Mouse (Mus musculus): ENCODE data around the gene Renbp.
A peak's percentile ranks its signal among the peaks of the same experiment; 100 is the strongest.

The Renbp gene

DNA sequence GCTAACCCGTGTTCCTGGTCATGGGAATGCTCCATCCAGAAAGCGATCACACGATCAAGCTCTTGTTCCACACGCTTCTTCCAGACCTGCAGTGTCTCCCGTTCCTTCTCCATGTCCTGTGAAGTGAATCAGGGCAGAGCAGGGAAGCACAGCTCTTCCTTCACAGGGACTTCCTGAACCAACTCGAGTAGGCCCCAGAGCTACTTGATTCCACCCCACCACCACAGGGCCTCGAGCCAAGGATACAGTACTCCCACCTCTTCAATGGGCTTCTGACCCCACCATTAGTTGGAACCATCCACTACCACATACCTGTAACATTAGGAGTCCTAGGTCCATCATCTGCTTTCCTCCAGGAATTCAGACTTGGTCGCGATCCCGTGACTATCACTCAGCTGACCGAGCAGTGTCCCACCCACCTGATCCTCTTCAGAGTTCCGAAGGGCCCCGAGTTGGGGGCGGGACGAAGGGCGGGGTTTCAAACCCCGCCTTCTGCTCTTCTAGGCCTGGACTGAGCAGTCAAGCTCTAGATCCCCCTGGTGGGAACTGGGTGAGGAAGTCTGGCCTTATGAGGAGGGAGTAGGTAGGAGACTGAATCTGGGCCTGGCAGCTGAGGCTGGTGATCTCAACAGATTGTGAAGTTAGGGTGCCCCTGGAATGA lies at the start of gene Renbp:
Renbp (minus strand) TSS at position 449 of the 661 bp plus-strand sequence.
- DNase-seq (ENCODE audit: low spot score), result peak; percentile 61

DNA sequence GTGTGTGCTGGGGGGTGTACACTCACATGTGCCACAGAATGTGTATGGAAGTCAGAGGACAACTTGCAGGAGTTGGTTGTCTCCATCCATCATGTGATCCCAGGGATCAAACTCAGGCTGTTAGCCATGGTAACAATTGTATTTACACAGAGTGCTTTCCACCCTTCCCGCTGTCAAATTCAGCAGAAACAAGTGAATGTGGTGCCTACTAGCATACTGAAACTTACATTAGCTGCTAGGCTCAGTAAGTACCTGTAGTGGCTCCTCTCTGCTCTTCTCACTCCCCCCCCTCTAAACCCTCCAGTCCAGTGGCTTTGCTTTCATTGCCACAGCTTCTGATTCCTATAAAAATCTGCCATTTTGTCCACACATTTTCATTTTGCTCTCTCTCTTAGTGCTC lies 47.1 kb upstream of the Renbp start:
- no peak for DNase-seq (ENCODE audit: low spot score)

DNA sequence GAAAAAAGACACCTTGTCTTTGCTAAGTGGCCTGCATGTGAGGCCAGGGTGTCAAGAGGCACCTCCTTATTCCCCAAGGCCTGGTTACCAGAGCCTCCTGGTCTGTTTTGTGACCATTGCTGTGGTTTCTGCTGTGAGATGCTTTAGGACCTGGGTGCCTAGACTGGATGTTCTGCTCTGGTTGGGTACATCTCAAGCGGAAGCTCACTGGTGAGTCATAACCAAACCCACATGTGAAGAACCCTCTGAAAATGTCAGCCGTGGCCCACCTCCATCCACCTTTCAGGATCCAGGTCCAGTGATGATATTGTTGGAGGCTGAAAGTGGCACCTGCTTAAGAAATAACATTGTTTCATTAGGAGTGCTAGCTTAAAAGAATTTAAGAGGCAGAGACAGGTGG lies 45.6 kb upstream of the Renbp start:
- DNase-seq (ENCODE audit: low spot score), result no peak

DNA sequence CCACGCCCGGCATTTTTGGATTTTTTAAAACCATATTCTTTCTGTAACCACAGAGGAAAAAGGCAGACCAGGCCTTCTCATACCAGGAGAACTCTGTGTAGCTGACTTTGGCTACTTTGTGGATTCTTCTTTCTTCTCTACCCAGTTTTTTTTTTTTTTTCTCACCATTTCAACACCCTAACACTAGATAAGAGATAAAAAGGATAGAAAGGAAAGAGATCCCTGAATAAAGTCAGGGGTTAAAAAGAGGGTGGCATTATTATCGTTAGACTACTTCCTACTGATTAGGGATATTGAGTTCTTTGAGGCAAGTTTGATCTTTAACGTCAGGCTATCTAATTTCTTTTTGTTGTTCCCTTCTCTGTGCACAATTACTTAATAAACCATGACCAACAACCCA lies 42.1 kb upstream of the Renbp start:
- DNase-seq (ENCODE audit: low spot score), result no peak

DNA sequence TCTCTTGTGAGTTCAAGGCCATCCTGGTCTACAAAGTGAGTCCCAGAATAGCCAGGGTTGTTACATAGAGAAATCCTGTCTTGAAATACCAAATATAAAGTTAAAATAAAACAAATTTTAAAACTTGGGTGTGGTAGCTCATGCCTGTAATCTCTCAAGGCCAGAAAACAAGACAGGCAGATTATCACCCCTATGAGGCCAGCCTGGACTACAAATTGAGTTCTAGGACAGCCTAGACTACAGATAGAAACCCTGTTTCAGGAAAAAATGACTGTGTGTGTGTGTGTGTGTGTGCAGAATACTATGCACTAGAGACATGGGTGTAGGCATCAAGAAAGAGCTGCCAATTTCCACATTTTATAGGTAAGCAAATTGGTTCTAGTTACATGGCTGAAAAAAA lies 40.1 kb upstream of the Renbp start:
- DNase-seq (ENCODE audit: low spot score), result no peak

DNA sequence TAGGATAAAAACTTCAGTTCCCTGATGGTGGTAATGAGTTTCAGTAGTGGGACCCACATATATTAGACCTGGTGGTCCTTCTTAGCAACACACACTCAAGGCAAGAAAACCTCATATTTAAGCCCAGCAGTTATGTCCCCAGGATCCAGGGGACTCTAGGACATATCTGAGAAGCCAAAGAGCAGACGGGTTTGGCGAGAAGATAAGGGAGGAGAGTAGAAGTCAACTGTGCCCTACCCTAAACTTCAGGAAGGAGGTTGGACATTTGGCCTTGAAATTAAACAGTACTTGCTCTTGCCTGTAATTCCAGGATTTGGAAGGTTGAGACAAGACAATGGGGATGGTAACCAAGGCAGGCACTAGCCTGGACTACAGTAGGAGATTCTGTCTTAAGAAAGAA lies 39.1 kb upstream of the Renbp start:
- DNase-seq (ENCODE audit: low spot score), result no peak

DNA sequence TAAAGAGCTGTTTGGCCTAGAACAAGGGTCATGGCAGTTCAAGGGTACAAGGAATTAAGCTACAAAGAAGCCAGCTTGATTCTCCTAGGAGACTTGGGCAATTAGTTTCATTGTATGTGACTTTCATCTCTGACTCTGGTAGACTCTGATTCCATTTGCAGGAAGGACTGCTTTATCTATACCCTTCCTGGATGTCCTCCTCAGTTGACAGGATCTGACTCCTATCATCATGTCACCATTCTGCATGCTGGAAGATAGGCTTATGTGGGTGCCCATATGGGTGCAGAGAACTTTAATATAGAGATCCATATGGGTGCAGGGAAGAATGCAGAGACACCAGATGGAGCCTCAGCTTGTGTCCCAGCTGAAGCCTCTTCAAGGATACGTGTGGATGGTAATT lies 38.5 kb upstream of the Renbp start:
- no peak for DNase-seq (ENCODE audit: low spot score)

DNA sequence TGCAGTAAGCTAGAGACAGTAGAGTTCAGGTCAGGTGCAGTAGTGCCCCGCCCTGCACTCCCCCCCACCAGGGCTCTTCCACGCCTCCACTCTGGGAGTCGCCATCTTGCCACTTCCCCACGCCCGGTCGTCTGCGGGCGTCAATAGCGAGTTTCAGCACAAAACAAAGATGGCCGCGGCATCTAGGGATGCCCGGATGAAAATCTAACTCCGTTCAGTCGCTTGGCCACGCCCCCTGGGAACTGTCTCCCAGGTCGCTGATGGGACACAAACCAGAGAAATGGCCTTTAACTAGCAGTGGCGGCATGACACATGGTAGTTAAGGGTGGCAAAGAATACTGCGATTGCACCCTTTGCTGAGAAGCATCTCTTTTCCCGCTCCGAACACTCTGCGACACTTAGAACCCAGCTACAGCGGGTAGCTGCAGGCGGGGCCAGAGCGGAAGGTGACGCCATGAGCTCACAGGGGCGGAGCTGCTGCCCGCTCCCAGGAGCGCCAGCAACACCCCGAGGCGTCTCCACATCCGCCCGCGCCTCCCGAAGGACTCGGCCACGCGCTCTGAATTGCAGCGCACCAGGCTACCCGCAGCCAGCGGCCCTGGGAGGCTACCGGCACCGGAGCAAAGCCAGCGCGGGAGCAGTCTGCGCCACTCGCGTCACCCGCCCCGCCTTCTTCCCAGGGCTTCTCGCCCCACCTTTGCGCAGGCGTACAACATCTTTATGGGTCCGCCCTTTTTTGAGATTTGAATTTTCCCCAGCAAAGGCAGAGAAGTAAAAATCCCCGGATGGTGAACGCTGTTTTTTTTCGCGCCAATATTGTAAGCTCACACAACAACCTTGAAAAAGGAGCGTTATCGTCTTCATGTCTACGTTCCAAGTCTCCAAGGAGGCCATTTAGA lies 36.8 kb upstream of the Renbp start:
- peak; percentile 88 for DNase-seq (ENCODE audit: low spot score)

DNA sequence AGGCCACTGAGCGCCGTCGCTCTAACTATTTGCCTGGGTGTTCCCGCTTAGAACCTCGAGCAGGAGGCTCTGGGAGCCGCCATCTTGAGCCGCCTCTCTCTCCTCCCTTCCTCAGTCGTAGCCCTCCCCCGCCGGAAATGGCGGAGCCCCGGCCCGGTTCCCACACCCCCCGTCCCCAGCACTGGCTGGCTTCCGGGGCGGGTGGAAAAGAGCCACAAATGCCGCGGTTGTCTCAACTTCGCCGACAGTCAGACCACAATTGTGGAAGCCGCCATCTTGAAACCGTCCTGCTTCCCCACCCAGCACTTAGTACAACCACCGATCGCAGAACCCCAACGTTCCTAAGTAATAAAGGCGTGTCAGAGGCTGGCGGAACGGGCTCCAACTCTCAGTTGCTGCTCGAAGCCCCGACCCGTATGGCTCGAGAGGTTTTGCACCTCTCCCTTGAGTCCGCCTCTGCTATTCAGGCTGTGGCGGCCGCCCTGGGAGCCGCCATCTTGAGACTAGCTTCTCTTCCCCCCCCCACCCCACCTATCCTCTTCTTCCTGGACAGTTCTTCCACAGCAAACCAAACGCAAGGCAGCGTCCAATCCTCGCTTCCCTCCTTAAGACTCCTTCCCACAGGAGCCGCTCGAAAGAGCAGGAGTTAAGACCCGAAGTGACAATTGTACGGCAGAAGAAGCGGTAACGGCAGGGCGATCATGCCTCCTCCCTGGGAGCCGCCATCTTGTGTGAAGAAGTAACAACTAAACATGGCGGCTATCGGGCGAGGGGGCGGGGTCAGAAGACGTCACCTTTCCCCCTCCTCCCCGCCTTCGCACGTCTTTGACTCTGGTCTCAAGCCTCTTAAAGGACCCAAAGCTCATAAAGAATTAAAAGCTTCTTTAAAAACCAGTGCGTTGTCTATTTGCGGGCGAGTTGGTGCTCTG lies 35.9 kb upstream of the Renbp start, which contains the start of gene Hcfc1:
Hcfc1 (minus strand) TSS at position 110 of the 929 bp plus-strand sequence.
- peak; percentile 80 for DNase-seq (ENCODE audit: low spot score)

DNA sequence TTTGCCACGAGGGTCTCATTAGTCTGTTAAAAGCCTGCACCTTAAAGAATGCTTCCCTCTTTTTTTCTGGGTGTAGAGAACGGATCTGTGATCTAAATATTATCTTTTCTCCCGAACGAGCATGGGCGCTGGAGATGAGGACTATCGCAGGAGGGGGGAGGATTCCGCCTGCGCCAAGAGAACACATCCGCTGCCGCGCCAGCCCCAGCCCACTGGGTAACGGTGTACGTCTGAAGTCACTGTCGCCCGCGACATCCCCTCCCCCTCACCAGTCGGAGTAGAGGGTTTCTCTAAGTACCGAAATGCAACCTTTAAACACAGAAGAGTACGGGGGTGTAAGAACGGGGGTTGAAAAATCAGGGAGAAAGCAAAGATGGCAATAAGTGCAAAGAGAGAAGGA lies 34.7 kb upstream of the Renbp start:
- DNase-seq (ENCODE audit: low spot score), result peak; percentile 31

DNA sequence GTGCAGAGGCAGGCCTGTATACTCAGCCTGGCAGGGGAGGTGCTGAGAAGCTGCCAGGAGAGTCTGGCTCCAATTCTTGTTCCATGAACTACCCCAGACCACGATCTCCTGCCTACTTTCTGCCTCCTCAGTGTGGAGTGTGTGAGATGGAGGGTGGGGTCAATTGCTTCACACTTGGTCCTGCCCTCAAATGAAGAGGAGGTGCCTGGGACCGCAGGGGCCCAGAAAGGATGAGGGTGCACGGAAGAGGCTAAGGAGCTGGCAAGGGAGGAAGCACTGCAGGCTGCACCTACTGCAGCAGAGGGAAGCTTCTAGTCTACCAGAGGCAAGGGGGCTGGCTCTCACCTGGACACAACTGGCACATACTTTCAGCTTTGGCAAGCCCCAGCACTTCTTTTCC lies 33.7 kb upstream of the Renbp start:
- no peak for DNase-seq (ENCODE audit: low spot score)

DNA sequence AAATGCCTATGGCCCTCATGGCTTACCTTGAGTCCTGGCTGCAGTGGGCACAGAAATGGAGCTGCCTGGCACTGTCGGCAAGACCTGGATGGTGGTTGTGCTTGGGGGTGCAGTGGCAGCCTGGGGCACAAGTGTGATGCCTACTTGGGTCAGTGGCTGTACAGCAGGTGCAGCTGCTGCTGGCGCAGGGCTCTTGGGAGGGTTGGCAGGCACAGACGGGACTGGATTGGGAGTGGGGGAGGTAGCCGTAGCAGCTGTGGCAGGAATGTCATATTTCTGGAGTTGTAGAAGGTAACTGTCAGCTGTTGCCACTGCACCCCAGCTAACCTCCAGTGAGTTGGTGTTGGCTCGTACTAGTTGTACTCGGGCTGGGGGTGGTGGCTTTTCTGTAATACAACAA lies 24.3 kb upstream of the Renbp start:
- no peak for DNase-seq (ENCODE audit: low spot score)

DNA sequence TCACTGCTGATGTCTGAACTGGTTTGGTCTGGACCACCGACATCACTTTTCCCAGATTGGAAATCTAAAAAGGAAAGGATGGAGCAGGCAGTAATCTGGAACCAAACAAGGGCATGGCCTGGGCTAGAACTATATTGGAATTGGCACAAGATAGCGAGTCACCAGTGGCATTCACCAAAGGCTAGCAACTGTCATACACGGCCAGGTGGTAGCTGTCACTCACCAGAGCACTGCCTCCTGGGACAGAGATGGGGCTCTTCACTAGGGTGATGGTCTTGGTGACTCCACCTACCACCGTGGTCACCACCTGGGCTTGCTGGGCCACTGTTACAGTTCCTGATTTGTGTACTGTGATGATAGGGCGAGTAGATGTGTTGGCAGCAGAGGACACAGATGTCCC lies 22.0 kb upstream of the Renbp start:
- no peak for DNase-seq (ENCODE audit: low spot score)

DNA sequence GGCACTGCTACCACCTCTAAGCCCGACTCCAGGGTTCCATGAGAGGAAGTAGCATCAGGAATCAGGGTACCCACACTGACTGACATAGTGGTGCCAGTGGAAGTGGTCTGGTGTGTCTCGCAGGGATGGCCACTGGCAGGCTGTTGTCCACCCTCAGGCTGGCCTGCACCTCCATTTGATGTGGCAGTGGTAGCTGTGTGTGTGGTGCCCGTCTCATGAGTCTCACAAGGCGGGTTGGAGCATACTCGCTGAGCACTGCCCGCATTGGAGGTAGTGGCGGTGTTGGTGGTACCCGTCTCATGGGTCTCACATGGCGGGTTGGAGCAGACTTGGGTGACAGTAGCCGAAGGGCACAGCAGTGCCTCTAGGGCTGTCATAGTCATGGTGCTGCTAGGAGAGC lies 18.7 kb upstream of the Renbp start:
- DNase-seq (ENCODE audit: low spot score), result no peak

DNA sequence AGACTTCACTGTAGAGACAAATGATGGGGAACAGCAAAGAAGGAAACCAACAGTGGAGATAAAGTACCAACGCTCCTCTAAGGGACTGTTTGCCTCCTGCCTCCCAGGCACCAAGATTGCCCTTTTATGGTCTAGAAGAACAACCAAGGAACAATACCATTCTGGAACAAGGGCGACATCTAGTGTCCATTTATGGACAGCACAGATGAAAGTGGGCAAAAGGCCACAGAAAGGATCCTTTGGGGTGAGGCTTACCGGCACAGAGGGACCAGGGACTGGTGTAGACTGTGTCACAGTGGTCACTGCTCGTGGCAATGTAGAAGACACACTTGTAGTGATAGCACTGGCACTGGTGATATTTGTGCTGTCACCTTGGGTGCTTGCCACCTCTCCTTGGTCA lies 18.0 kb upstream of the Renbp start:
- DNase-seq (ENCODE audit: low spot score), result peak; percentile 78

DNA sequence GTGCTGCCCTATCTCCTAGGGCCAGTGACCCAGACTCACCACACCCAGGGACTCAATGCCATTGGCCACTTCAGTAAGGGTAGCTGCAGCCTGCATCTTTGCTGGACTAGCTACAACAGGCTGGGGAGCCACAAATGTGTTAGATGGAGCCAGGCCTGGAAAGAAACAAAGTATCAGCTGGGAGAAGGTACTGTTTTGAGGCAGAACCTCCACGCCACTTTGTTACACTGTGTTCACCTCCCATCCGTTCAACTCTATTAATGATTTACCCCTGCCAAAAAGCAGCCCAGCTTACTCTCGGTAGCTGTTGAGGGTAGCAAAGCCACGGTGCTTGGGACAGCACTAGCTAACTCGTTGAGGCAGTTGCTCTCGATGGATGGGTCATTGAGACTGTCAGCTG lies 16.2 kb upstream of the Renbp start:
- no peak for DNase-seq (ENCODE audit: low spot score)

DNA sequence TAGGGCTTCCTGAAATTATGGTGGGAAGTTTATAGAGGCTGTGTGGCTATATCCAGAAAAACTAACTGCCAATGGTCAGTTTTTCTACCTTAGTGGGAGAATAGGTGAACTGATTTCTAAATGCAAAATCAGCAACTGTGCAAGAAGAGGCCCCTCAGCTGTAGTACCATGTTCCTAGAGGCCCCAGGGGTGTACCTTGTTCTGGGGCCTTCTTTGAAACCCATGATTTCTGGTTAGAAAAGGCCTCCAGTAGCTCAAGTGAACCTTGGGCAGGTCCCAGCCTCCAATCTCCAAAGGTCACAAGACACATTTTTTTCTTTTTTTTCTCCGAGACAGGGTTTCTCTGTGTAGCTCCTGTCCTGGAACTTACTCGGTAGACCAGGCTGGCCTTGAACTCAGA lies 11.6 kb upstream of the Renbp start:
- no peak for DNase-seq (ENCODE audit: low spot score)

DNA sequence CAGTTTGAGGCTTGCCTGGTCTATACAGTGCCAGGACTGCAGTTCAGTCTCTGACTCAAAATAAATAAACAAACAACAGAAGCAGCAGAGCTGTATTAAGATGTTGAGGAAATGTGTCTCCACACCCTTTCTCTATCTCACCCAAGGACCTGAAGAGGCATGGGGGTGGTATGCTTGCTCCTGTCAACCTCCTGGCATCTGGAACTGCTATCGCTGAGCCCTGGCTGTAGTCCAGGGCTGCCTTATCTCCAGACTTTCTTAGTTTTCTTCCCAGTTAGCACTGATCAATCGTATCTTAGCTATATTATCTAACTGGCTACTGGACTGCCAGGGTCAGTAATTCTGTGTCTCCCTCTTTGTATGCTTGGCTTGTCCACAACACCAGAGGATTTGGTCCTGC lies 11.2 kb upstream of the Renbp start:
- DNase-seq (ENCODE audit: low spot score), result no peak

DNA sequence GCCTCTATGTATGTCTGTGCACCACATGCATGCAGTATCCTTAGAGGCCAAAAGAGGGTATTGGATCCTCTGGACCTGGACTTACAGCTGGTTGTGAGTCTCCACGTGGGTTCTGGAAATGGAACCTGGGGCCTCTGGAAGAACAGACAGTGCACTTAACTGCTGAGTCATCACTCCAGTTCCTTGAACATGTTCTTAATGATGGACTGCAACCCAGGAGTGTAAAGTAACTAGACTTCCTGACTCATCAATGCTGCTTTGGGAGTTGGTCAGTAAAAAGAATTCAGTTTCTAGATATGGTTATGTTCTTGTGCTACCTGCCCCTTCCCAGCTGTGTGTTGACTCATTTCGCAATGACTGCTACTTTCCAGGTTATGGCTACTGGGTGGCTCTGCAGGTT lies 1.2 kb upstream of the Renbp start:
- DNase-seq (ENCODE audit: low spot score), result no peak

DNA sequence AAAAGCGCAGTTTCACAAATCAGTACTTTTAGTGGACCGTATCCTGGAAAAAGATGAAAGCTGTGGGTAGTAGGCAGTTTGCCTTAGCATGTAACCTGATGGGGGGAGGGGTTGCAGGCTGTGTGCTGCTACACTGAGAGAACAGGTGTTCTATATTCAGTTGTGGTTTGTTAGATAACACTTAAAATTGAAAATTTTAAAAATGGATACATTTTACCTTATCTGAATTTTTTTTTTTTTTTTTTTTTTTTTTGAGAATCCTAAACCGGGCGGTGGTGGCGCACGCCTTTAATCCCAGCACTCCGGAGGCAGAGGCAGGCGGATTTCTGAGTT lies 8.1 kb downstream of the Renbp start:
- DNase-seq (ENCODE audit: low spot score), result no peak

DNA sequence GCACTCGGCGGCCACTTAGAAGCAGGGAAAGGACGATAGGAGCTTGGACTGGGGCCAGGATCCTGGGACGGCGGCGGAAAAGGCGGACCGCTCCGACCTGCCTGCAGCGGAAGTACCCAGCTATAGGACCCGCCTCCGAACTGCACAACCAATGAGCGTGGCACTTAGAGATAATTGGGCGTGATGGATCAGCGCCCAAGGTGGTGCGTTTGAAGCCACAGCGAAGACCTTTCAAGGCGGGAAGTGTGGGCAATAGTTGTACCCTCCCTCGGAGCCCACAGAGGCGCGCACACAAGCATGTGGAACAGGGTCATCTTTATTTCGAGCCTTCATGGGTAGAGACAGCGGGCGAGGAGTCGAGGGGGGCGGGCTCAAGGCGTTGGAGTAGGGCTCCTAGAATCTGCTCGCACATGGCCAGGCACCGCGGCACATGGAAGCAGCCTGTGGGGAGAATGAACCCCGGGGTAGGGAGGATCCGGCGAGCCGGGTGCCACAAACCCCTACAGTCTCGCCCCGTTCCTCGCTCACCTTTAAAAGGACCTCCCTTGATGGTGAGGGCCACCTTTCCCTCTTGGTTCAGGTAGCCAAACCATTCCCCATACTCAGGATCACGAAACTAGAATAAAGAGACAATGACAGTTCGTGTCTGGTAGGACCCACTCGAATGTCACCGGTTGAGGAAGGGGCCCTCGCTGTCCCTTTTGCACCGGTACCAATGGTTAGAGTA lies 8.7 kb downstream of the Renbp start, which contains the start of the genes Arhgap4 and Naa10:
Arhgap4 (minus strand) TSS at position 48 of the 727 bp plus-strand sequence.
Naa10 (minus strand) TSS at position 122 of the 727 bp plus-strand sequence.
- DNase-seq (ENCODE audit: low spot score), result peak; percentile 92

Data from embryo, embryonic 10 days (tissue).